Mouse (Mus musculus): ENCODE data around the gene Gm10600. TPM values are rescaled to one million over a fixed set of nuclear protein-coding genes. Genes with fewer than 3 reads are reported as not detected.
"Not testable (repeated sequence)": the region's sequence is repeated elsewhere in the genome, so short reads cannot be mapped to it uniquely, and the experiment has no call there.

The Gm10600 gene
- not detected in 2 replicates for polyA plus RNA-seq (2014; fragmentation: Nextera tagmentation; extraction: Ambion mirVana)

- not testable (repeated sequence) for H3K27ac ChIP-seq (replicated peaks; ENCODE audit: low read depth, low read length); H3K27me3 ChIP-seq (ENCODE audit: control insufficient read depth, insufficient read depth, low read length); H3K9me3 ChIP-seq (replicated peaks; ENCODE audit: control insufficient read depth, low read length); H3K9ac ChIP-seq (replicated peaks; ENCODE audit: low read length); H3K4me3 ChIP-seq (ENCODE audit: low read depth, low read length); H3K4me1 ChIP-seq (ENCODE audit: control insufficient read depth, insufficient read depth, low read length); H3K36me3 ChIP-seq (replicated peaks; ENCODE audit: control insufficient read depth, insufficient read depth, low read depth, low read length); DNase-seq (ENCODE audit: low spot score); H3K4me2 ChIP-seq (ENCODE audit: low read depth, low read length); ATAC-seq (replicated peaks; ENCODE audit: insufficient number of reproducible peaks, low FRiP score, low TSS enrichment, low read depth)
- no CpG with 5 or more reads among the region's 4 CpGs for WGBS
Observed at GRCm38 (mm10) chr4:42240339-42240738, at the start of gene Gm10600. Gene Gm10600 (plus strand): TSS chr4:42240639.

GRCm38 (mm10) chr4:42255467-42255866 is 15.0 kb downstream of the Gm10600 start, which contains the start of gene Ccl21b:
Gene Ccl21b (plus strand): TSS chr4:42255767.
- H3K4me1 ChIP-seq (ENCODE audit: control insufficient read depth, insufficient read depth, low read length); H3K36me3 ChIP-seq (replicated peaks; ENCODE audit: control insufficient read depth, insufficient read depth, low read depth, low read length); H3K9me3 ChIP-seq (replicated peaks; ENCODE audit: control insufficient read depth, low read length); H3K27me3 ChIP-seq (ENCODE audit: control insufficient read depth, insufficient read depth, low read length); H3K27ac ChIP-seq (replicated peaks; ENCODE audit: low read depth, low read length); DNase-seq (ENCODE audit: low spot score); H3K4me3 ChIP-seq (ENCODE audit: low read depth, low read length); H3K4me2 ChIP-seq (ENCODE audit: low read depth, low read length); ATAC-seq (replicated peaks; ENCODE audit: insufficient number of reproducible peaks, low FRiP score, low TSS enrichment, low read depth); H3K9ac ChIP-seq (replicated peaks; ENCODE audit: low read length): not testable (repeated sequence)
- WGBS, result no CpG with 5 or more reads among the region's 5 CpGs

Other genes with a start within 250 kb of the Gm10600 start
- 0.15 and 0.29 TPM in 2 replicates for gene Gm21093, start 205.9 kb upstream of the Gm10600 start, polyA plus RNA-seq (2014; fragmentation: Nextera tagmentation; extraction: Ambion mirVana)
- not detected in 2 replicates for gene Gm3893, start 149.4 kb upstream of the Gm10600 start, polyA plus RNA-seq (2014; fragmentation: Nextera tagmentation; extraction: Ambion mirVana)
- 10.1 TPM in 1 of 2 replicates, not detected in the other for gene Gm13304, start 125.8 kb upstream of the Gm10600 start, polyA plus RNA-seq (2014; fragmentation: Nextera tagmentation; extraction: Ambion mirVana)
- not detected in 2 replicates for gene Gm13306, start 87.2 kb upstream of the Gm10600 start, polyA plus RNA-seq (2014; fragmentation: Nextera tagmentation; extraction: Ambion mirVana)
- gene Gm13305, start 72.0 kb upstream of the Gm10600 start, polyA plus RNA-seq (2014; fragmentation: Nextera tagmentation; extraction: Ambion mirVana), result not detected in 2 replicates
- 1.7 TPM in 1 of 2 replicates, not detected in the other for gene Ccl21b, start 15.1 kb downstream of the Gm10600 start, polyA plus RNA-seq (2014; fragmentation: Nextera tagmentation; extraction: Ambion mirVana)
- not detected in 2 replicates for gene Gm21953, start 53.6 kb downstream of the Gm10600 start, polyA plus RNA-seq (2014; fragmentation: Nextera tagmentation; extraction: Ambion mirVana)
- gene Fam205a3, start 77.7 kb downstream of the Gm10600 start, polyA plus RNA-seq (2014; fragmentation: Nextera tagmentation; extraction: Ambion mirVana), result 0.14 and 0.21 TPM in 2 replicates
- gene Gm21586, start 198.7 kb downstream of the Gm10600 start, polyA plus RNA-seq (2014; fragmentation: Nextera tagmentation; extraction: Ambion mirVana), result not detected in 2 replicates
- 0.17 TPM in 1 of 2 replicates, not detected in the other for gene Gm2163, start 226.1 kb downstream of the Gm10600 start, polyA plus RNA-seq (2014; fragmentation: Nextera tagmentation; extraction: Ambion mirVana)

Data from embryonic facial prominence, embryonic 11.5 days (tissue).